Mouse (Mus musculus): ENCODE data around the gene Agk. TPM values are rescaled to one million over a fixed set of nuclear protein-coding genes. Genes with fewer than 3 reads are reported as not detected.

Gene Agk
- polyA plus RNA-seq, 1 experiment from 2014 or later, result 42.3 TPM

- Histone ChIP-seq H3K36me3 (peaks cover 34% of the 10 kb centered on the region), H3K4me1 (replicated peaks) (no peaks in the 10 kb centered on the region)
Measured at GRCm38 (mm10) chr6:40350856-40351255, 25.9 kb downstream of the Agk start.

DNA sequence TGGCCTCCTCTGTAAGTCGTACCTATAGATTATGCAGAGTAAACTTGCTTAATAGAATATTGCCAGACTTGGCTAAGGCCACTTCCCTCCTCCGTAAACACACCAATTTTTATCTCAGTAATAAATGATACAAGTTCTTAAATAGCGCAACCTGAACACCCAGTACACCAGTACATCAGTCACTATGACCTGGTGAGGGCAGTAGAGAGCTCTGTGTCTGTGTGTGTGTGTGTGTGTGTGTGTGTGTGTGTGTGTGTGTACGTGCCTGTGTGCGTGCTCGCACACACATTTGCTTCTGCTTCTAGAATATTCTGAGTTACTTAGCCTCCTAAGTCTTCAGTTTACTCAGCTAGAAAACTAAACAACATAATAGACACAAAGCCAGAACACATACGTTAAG lies 28.4 kb downstream of the Agk start:
- WGBS, result 94% methylated on average over 7 of the region's 7 CpGs

More at GRCm38 (mm10) chr6:40350856-40351255, 25.9 kb downstream of the Agk start:
- H3K4me2 ChIP-seq, result no peak overlapping the region
- H3K27ac ChIP-seq, result no peak overlapping the region
- no peak overlapping the region for H3K4me3 ChIP-seq (replicated peaks)
- no peaks in the 10 kb centered on the region for H3K9me3 ChIP-seq
- no peak for ATAC-seq (ENCODE audit: insufficient number of reproducible peaks, insufficient read depth, low FRiP score, low TSS enrichment, low read depth)
- no peak overlapping the region for H3K9ac ChIP-seq (replicated peaks)
- no peaks in the 10 kb centered on the region for H3K27me3 ChIP-seq

DNA sequence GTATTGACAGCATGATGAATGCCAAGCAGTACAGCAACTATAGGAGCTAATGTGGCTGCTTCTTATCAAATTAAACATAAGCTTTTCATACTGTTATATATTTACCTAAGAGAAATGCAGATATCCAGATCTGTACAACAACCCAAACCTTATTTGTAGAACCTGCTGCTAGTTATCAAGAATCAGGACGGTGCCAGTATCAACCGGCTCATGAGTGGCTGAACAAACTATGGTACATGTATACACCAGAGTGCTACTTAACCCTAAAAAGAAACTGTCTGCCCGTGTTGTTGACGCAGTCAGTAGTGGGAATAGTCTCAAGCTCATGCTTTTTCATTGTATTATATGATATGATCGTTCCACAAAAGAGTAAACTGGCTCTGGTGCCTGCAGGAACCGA lies 46.1 kb downstream of the Agk start:
- ATAC-seq (ENCODE audit: insufficient number of reproducible peaks, insufficient read depth, low FRiP score, low TSS enrichment, low read depth), result no peak
- 92% methylated on average over 6 of the region's 6 CpGs for WGBS

More for the DNA sequence above, 28.4 kb downstream of the Agk start:
- Histone ChIP-seq H3K4me3 (replicated peaks) (no peak overlapping the region), H3K9me3 (no peaks in the 10 kb centered on the region), H3K4me2 (no peak overlapping the region), H3K27ac (no peak overlapping the region), H3K27me3 (no peaks in the 10 kb centered on the region), H3K4me1 (replicated peaks) (no peaks in the 10 kb centered on the region), H3K9ac (replicated peaks) (no peak overlapping the region), H3K36me3 (peaks cover 28% of the 10 kb centered on the region)
- no peak for ATAC-seq (ENCODE audit: insufficient number of reproducible peaks, insufficient read depth, low FRiP score, low TSS enrichment, low read depth)

GRCm38 (mm10) chr6:40380181-40380580 lies 55.2 kb downstream of the Agk start:
- no peak for ATAC-seq (ENCODE audit: insufficient number of reproducible peaks, insufficient read depth, low FRiP score, low TSS enrichment, low read depth)
- Histone ChIP-seq H3K27ac (no peak overlapping the region), H3K4me2 (no peak overlapping the region), H3K9me3 (no peaks in the 10 kb centered on the region), H3K4me1 (replicated peaks) (no peaks in the 10 kb centered on the region), H3K4me3 (replicated peaks) (no peak overlapping the region), H3K9ac (replicated peaks) (no peak overlapping the region), H3K36me3 (peaks cover 16% of the 10 kb centered on the region; the same call in 1 of the 2 replicates), H3K27me3 (no peaks in the 10 kb centered on the region)
- WGBS, result 86% methylated on average over 3 of the region's 3 CpGs

More for the DNA sequence above, 46.1 kb downstream of the Agk start:
- Histone ChIP-seq H3K4me2 (no peak overlapping the region), H3K27ac (no peak overlapping the region), H3K27me3 (no peaks in the 10 kb centered on the region), H3K9me3 (no peaks in the 10 kb centered on the region), H3K9ac (replicated peaks) (no peak overlapping the region), H3K4me3 (replicated peaks) (no peak overlapping the region), H3K4me1 (replicated peaks) (no peaks in the 10 kb centered on the region), H3K36me3 (peaks cover 25% of the 10 kb centered on the region)

DNA sequence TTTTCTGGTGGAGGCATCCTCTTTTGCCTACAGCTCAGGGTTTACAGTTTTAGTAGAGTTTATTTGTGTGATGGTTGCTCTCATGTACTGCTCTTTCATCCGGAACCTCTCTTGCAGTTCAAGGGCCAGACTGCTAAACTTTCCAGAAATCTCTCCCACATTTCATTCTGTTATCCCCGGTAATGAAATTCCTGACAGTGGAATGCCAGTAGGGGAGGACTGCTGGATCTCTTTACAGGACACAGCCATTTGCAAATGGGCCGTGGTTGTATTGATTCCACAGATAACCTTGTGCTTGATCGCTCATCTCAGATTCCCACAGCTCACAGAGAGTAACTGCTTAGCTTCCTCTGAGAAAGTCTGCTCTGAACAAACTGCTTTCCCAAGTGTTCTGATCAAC lies 56.9 kb downstream of the Agk start:
- H3K4me1 ChIP-seq (replicated peaks), result no peaks in the 10 kb centered on the region
- no peaks in the 10 kb centered on the region for H3K9me3 ChIP-seq
- no peak overlapping the region for H3K4me3 ChIP-seq (replicated peaks)
- no peak overlapping the region for H3K27ac ChIP-seq
- WGBS, result 83% methylated on average over 4 of the region's 4 CpGs
- H3K36me3 ChIP-seq, result peaks cover 25% of the 10 kb centered on the region
- ATAC-seq (ENCODE audit: insufficient number of reproducible peaks, insufficient read depth, low FRiP score, low TSS enrichment, low read depth), result no peak
- no peaks in the 10 kb centered on the region for H3K27me3 ChIP-seq
- H3K4me2 ChIP-seq, result no peak overlapping the region
- H3K9ac ChIP-seq (replicated peaks), result no peak overlapping the region

- H3K4me2 ChIP-seq, result no peak overlapping the region
- no peak overlapping the region for H3K4me3 ChIP-seq (replicated peaks)
- no peak overlapping the region for H3K27ac ChIP-seq
- WGBS, result 75% methylated on average over 3 of the region's 3 CpGs
- H3K9ac ChIP-seq (replicated peaks), result no peak overlapping the region
- no peaks in the 10 kb centered on the region for H3K9me3 ChIP-seq
- no peaks in the 10 kb centered on the region for H3K27me3 ChIP-seq
- no peaks in the 10 kb centered on the region for H3K4me1 ChIP-seq (replicated peaks)
- H3K36me3 ChIP-seq, result peaks cover 33% of the 10 kb centered on the region
- no peak for ATAC-seq (ENCODE audit: insufficient number of reproducible peaks, insufficient read depth, low FRiP score, low TSS enrichment, low read depth)
Measured at GRCm38 (mm10) chr6:40385682-40386081, 60.7 kb downstream of the Agk start.

DNA sequence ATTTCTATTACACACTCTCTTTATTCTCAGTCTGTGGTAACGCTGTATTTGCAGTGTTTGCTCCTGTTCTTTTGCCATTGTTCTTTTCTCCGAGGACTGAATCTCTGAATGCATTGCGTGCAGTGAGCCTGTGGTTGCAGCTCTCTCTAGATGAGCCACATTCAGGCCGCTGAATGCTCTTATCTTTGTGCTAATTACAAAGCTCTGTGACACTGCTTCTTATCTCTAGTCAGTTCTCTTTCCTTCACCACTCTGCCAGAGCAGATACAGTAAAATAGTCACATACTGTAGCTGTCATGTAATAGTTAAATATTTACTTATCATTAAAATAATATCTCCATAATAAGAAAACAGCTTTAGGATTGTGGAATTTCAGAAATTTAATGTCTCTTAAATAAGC lies 63.7 kb downstream of the Agk start:
- Histone ChIP-seq H3K4me2 (no peak overlapping the region), H3K27me3 (no peaks in the 10 kb centered on the region), H3K9me3 (no peaks in the 10 kb centered on the region), H3K27ac (no peak overlapping the region), H3K4me1 (replicated peaks) (no peaks in the 10 kb centered on the region), H3K36me3 (peaks cover 23% of the 10 kb centered on the region), H3K4me3 (replicated peaks) (no peak overlapping the region), H3K9ac (replicated peaks) (no peak overlapping the region)
- 89% methylated on average over 4 of the region's 4 CpGs for WGBS
- ATAC-seq (ENCODE audit: insufficient number of reproducible peaks, insufficient read depth, low FRiP score, low TSS enrichment, low read depth), result no peak

DNA sequence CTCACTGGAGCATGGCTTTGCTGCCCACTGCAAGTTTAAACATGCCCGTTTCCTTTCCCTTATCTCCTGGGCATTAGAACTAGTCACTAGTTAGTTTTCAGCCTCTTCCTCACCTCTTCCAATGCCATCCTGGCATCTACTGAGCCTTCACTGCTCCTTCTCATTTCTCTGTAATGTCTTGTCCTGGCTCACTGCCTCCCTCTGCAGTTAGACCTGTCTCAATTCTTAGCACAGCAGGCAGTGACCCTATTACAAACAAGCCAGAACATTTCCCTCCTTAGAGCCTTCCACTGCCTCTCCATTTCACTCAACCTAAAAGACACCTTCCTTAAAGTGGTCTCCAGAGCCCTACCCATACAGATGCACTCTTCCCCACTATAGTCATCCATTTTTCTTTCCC lies 66.0 kb downstream of the Agk start:
- no peaks in the 10 kb centered on the region for H3K9me3 ChIP-seq
- no peaks in the 10 kb centered on the region for H3K27me3 ChIP-seq
- WGBS, result 88% methylated on average over 1 of the region's 1 CpGs
- ATAC-seq (ENCODE audit: insufficient number of reproducible peaks, insufficient read depth, low FRiP score, low TSS enrichment, low read depth), result no peak
- H3K9ac ChIP-seq (replicated peaks), result no peak overlapping the region
- no peak overlapping the region for H3K27ac ChIP-seq
- peaks cover 30% of the 10 kb centered on the region for H3K36me3 ChIP-seq
- no peaks in the 10 kb centered on the region for H3K4me1 ChIP-seq (replicated peaks)
- H3K4me2 ChIP-seq, result no peak overlapping the region
- no peak overlapping the region for H3K4me3 ChIP-seq (replicated peaks)

- no peaks in the 10 kb centered on the region for H3K27me3 ChIP-seq
- 51% methylated on average over 3 of the region's 3 CpGs for WGBS
- H3K4me2 ChIP-seq, result no peak overlapping the region
- H3K4me3 ChIP-seq (replicated peaks), result no peak overlapping the region
- H3K4me1 ChIP-seq (replicated peaks), result no peaks in the 10 kb centered on the region
- no peak overlapping the region for H3K27ac ChIP-seq
- no peaks in the 10 kb centered on the region for H3K9me3 ChIP-seq
- no peak overlapping the region for H3K9ac ChIP-seq (replicated peaks)
- peaks cover 26% of the 10 kb centered on the region for H3K36me3 ChIP-seq
- peak; percentile 59; the same call in 1 of the 2 replicates for ATAC-seq (ENCODE audit: insufficient number of reproducible peaks, insufficient read depth, low FRiP score, low TSS enrichment, low read depth)
Measured at GRCm38 (mm10) chr6:40393213-40393612, 68.2 kb downstream of the Agk start.

GRCm38 (mm10) chr6:40402031-40402430 lies 77.1 kb downstream of the Agk start:
- no peak for ATAC-seq (ENCODE audit: insufficient number of reproducible peaks, insufficient read depth, low FRiP score, low TSS enrichment, low read depth)
- WGBS, result 92% methylated on average over 2 of the region's 2 CpGs
- no peak overlapping the region for H3K9ac ChIP-seq (replicated peaks)
- H3K4me3 ChIP-seq (replicated peaks), result no peak overlapping the region
- H3K4me2 ChIP-seq, result no peak overlapping the region
- no peaks in the 10 kb centered on the region for H3K4me1 ChIP-seq (replicated peaks)
- H3K36me3 ChIP-seq, result peaks cover 78% of the 10 kb centered on the region
- no peak overlapping the region for H3K27ac ChIP-seq
- no peaks in the 10 kb centered on the region for H3K27me3 ChIP-seq
- 0 out of 2 replicates have a peak, but pooled peaks cover 5% of the 10 kb centered on the region for H3K9me3 ChIP-seq

- H3K9ac ChIP-seq (replicated peaks), result no peak overlapping the region
- H3K4me2 ChIP-seq, result no peak overlapping the region
- H3K27ac ChIP-seq, result no peak overlapping the region
- H3K36me3 ChIP-seq, result peaks cover 78% of the 10 kb centered on the region
- ATAC-seq (ENCODE audit: insufficient number of reproducible peaks, insufficient read depth, low FRiP score, low TSS enrichment, low read depth), result no peak
- no peaks in the 10 kb centered on the region for H3K27me3 ChIP-seq
- H3K4me3 ChIP-seq (replicated peaks), result no peak overlapping the region
- H3K9me3 ChIP-seq, result 0 out of 2 replicates have a peak, but pooled peaks cover 3% of the 10 kb centered on the region
- no peaks in the 10 kb centered on the region for H3K4me1 ChIP-seq (replicated peaks)
- WGBS, result 91% methylated on average over 4 of the region's 4 CpGs
Measured at GRCm38 (mm10) chr6:40403640-40404285, 78.8 kb downstream of the Agk start.

- Histone ChIP-seq H3K9me3 (no peaks in the 10 kb centered on the region), H3K9ac (replicated peaks) (no peak overlapping the region), H3K4me2 (no peak overlapping the region), H3K4me1 (replicated peaks) (no peaks in the 10 kb centered on the region), H3K27ac (no peak overlapping the region), H3K27me3 (no peaks in the 10 kb centered on the region), H3K36me3 (peaks cover 46% of the 10 kb centered on the region), H3K4me3 (replicated peaks) (no peak overlapping the region)
- 0 out of 2 replicates have a peak, but pooled peaks have one; percentile 14 for ATAC-seq (ENCODE audit: insufficient number of reproducible peaks, insufficient read depth, low FRiP score, low TSS enrichment, low read depth)
- 87% methylated on average over 3 of the region's 3 CpGs for WGBS
Measured at GRCm38 (mm10) chr6:40411085-40411484, 86.1 kb downstream of the Agk start.

Measured in limb, embryonic 12.5 days (tissue).